Mouse (Mus musculus) testis, adult 2 months (tissue): Measurements from ENCODE around the gene Hic2.

Experiments
- CTCF ChIP-seq: fragments of 200-500 bp; IDR thresholded peaks from 2 replicates; pipeline ENCODE4 v1.5.1; 2012; ENCODE audit warnings: low read depth, mild to moderate bottlenecking, inconsistent platforms, low read length, moderate library complexity; ENCODE audit not compliant: control insufficient read depth, insufficient read depth, insufficient replicate concordance
- POLR2A ChIP-seq: fragments of 200-500 bp; IDR thresholded peaks from 2 replicates; pipeline ENCODE4 v1.6.1; 2012; ENCODE audit warnings: low read depth, mild to moderate bottlenecking, inconsistent platforms, low read length, moderate library complexity; ENCODE audit not compliant: control insufficient read depth

- TF ChIP-seq POLR2A = peak; percentile 71; the same call in 1 of the 2 replicates
- TF ChIP-seq CTCF = peak; percentile 55; the same call in 1 of the 2 replicates
Measured at GRCm38 (mm10) chr16:17276164-17277151, 43.1 kb downstream of the Hic2 start.
